Mouse (Mus musculus): ENCODE measurements around the gene Fam166a.

The Fam166a gene

DNA sequence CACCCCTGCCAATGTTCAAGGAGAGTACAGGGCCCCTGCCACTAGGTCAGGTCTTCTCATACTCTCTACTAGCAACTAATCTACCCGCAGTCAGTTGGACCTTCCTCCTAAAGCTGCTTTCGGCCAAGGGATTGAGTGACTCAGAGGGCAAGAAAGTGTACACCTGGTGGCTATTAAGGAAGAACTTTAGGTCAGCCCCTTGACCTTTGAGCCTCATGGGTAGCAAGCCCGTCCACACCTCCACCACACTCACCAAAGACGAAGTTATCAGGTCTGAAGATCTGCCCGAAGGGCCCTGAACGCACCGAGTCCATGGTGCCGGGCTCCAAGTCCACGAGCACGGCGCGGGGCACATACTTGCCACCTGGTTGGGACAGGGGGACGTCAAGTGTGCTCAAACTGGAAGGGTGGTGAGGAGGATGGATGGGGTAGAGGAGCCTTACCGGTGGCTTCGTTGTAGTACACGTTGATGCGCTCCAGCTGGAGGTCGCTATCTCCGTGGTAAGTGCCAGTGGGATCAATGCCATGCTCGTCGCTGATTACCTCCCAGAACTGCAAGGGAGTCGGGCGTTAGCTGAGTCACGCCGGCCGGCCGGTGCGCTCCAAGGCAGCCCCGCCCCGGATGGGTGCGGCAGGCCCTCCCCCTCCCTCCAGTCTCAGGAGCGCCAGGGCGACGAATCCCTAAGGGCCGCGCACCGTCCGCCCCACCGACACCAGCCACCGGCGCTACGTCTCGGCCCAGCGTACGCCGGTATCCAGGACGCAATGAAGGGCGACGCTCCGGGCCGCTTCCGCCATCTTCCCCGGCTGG, 5.3 kb downstream of the Fam166a start:
- peak; percentile 83 to 86 for DNase-seq (ENCODE audit: low spot score in 2 of 2)

- no peak for DNase-seq (ENCODE audit: low spot score in 2 of 2)
Measured at GRCm38 (mm10) chr2:25224492-25224765, 5.9 kb downstream of the Fam166a start, which contains the start of gene Tubb4b. Gene Tubb4b, minus strand, starts transcription at chr2:25224702.

DNA sequence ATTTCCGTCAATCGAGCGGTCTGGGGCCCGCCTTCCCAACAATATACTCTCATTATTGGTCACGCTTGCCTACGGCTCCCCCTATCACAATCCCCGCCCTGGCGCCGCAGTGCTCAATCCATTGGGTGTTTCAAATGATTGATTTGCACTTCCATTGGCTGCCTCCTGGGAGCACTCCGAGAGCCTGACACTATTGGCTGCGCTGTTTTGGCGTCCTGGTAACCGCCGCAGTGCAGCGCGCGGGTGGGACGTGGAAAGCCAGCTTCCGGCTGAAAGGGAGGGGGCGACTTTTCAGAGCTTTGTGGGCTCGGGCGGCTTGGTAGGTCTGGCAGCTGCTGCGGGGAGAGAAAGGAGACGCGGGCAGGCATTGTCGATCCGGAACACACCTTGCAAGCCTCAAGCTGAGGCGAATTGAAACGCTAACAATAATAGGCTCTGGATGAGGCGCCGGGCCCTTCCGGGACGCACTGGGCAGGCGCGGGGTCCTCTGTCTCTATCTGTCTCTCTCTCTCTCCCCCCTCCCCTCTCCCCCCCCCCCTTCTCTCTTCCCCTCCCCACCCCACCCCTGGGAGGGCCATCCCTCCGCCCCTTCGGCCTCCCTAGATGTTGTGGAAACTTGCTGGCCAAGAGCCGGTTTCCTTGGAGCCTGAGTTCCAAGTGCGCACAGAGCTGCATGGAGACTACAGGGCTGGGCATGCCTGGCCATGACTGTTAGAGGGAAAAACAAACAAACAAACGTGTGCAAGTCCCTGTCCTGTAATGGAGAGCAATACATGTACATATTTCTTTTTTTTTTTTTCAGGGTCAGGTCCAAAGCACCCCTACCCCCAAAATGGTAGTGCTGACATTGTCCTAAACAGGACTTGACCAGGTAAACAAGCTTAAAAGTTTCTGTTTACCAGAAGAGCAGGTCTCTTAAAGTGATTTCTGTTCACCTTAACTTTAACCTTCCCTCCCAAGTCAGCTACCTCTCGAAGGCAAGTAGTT, 6.5 kb downstream of the Fam166a start:
- peak; percentile 93 to 95 for DNase-seq (ENCODE audit: low spot score in 2 of 2)

DNA sequence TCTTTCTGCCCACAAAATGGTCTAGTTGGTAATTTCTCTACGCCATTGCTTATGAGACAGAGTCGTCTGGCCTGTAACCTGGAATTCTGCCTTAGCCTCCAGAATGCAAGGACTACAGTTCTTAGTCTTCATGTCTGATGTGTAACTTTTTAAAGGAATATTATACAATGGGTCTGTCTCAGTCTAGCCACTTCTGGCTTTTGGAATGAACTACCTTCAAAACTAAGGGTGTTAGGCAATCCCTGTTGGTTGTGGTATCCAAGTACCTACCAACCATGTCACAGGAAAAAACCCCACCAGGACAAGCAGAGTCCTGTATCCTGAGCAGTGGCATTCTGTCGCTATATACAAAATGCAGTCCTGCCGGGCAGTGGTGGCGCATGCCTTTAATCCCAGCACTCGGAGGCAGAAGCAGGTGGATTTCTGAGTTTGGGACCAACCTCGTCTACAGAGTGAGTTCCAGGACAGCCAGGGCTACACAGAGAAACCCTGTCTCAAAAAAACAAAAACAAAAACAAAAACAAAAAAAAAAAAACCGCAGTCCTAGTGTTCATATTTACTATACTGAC, 7.3 kb downstream of the Fam166a start:
- DNase-seq (ENCODE audit: low spot score in 2 of 2) = no peak

GRCm38 (mm10) chr2:25226864-25227263, 8.3 kb downstream of the Fam166a start:
- DNase-seq (ENCODE audit: low spot score in 2 of 2) = no peak

DNA sequence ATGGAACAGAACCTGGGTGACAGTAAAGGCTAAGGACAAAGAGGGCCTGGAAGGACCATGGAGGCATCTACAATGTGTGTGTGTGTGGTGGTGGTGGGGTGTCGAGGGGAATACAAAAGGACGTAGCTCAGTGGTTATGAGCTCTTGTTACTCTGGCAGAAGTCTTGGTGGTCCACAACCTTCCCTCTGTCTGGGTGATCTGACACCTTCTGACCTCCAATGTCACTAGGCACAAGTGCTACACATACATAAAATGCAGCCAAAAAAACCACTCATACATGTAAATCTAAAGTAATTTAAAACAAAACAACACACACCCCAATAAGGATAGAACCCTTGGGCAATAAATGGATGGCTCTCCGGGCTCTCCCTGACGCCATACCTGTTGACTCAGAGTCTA, 8.9 kb downstream of the Fam166a start:
- DNase-seq (ENCODE audit: low spot score in 2 of 2) = no peak

- peak; percentile 74 to 89 for DNase-seq (ENCODE audit: low spot score in 2 of 2)
Measured at GRCm38 (mm10) chr2:25228431-25228889, 9.9 kb downstream of the Fam166a start.

DNA sequence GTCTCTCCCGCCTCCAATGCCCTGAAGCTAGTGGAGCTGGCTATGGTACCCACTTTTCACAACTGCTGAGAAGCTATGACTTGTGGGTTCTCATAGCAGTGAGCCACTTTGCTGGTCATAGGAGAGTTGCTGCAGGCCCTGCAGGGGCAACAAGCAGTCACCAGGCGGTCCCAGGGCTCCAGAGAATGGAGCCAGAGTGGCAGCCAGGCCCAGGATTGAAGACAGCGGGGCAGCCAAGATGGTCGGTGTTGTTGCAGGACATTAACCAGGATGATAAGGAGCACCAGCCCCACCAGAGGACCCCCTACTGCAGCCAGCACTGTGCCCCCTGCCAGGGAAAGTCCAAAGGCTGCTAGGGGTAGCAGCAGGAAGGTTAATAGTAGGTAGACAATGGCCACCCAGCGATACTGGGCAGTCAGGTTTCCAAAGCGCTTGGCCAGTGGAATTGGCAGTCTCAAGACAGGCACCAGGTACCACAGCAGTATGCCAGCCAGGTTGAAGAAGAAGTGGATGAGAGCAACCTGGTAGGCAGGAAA, 10.5 kb downstream of the Fam166a start:
- no peak for DNase-seq (ENCODE audit: low spot score in 2 of 2)

DNA sequence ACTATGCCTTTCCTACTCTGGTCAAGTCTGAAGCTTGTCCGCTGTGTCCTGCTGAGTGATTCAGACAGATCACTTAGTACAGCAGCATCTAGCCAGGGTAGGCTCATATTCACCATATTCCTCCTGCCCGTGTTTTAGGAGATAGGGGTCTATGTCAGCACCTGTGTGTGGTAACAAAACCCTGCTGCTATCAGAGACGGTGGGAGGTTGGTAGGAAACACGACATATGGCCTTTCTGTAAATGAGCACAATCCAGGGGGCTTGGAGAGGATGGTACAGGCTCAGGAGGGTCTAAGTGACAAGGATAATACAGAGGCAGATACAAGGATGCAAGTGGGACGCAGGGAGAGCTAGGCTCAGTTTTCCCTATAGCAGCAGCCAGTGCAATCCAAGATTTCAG, 11.0 kb downstream of the Fam166a start:
- DNase-seq (ENCODE audit: low spot score in 2 of 2) = no peak

DNA sequence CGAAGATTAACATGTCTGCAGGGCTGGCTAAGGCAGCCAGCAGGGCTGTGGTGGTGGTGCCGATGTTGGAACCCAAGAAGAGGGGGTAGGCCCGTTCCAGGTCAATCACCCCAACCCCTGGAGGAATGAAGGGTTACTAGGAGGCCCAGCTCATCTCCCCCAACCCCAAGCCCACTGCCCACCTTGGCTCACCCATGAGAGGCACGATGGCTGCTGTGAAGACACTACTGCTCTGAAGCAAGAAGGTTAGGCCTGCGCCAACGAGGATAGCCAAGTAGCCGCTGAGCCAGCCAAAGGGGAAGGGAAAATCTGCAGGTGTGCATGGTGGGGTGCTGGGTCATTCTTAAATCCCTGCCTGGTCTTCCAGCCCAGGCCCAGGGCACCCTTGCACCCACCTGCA, 12.0 kb downstream of the Fam166a start:
- no peak for DNase-seq (ENCODE audit: low spot score in 2 of 2)

DNA sequence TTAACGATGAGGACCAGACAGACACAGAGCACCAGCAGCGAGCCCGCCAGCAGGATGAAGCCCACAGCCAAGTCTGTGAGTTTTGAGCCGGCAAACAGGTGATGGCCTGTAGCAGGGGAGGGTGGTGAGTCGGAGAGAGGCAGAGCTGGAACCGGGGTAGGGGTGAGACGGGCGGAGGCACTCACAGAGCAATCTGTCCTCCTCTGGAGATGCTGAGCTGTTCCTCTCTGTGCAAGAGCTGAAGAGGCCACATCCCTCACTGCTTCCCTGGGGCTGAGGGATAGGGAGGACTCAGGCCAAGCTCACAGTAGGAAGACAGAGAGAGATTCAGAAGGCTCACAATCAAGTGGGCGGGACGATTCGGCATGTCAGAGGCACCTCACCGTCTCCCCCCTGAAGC, 12.5 kb downstream of the Fam166a start:
- no peak for DNase-seq (ENCODE audit: low spot score in 2 of 2)

DNA sequence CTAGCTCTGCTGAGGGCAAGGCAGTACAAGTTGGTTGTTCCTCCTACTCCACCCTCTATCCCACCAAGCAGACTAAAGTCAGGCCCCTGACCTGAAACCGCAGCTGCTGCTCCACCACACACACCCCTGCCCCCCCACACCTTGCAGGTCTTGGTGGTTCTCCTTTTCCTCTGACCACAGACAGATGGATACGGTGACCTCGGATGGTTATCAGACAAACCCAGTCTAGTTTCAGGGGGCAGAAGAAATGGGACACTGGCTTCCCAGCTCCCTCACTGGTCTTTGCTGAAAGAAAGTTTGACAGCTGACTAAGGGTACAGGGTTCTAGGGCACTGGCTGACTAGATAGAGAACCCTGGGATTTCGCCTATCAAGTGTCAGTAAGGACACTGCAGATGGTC, 14.9 kb downstream of the Fam166a start:
- no peak for DNase-seq (ENCODE audit: low spot score in 2 of 2)

GRCm38 (mm10) chr2:25234050-25234449, 15.5 kb downstream of the Fam166a start, which contains the start of gene Slc34a3:
Gene Slc34a3, minus strand, starts transcription at chr2:25234364.
- DNase-seq (ENCODE audit: low spot score in 2 of 2) = no peak

DNA sequence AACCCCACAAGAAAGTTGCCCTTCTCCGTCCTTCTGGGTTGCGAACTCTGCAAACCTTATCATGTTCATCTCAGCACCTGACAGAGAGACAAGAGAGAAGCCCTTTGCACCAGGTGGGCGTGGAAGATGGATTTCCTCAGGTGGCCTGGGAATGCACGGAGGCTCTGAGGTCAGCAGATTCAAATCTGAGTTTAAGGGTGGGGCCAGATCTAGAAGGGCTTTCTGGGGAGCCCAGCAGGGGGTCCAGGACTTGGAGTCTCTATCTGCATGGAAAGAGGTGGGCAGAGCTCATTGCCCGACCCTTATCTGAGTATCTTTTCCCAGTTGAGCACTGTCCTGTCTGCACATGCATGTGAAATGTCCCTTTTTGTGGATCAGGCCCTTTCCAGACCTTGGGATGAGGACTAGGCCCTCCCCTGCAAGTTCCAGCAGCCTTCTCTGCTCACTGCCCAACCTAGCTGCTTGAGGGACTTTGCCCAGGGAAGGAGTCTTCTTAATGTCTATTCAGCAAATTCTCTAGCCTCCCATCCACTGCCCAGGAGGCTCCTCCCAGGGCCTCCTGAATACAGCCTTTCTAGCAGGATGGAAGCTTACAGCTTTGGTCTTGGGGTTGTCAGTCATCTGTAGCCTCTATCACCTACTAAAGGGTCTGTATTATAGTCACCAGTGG, 16.1 kb downstream of the Fam166a start:
- no peak for DNase-seq (ENCODE audit: low spot score in 2 of 2)

DNA sequence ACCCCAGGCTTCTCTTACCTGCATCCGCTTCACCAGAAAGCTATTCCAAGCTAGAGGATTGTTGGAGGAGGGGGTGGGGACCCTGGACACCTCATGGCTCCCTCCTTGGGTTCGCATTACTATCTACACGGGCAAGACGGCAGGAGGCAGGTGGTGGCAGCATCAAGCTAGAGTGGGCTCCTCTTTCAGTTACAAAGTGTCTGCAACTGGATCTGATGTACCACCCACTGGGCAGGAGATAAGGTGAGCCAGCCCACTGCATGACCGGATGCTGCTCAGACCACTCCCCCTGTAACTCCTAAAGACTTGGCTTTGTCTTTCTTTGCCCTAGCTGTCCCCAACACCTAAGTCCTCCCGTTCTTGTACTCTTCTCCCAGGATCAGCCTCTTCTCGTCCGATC, 18.1 kb downstream of the Fam166a start, which contains the start of gene Rnf224:
Rnf224 (minus strand) TSS at position 174 of the 400 bp plus-strand sequence.
- no peak for DNase-seq (ENCODE audit: low spot score in 2 of 2)

GRCm38 (mm10) chr2:25237522-25237921, 19.0 kb downstream of the Fam166a start:
- no peak for DNase-seq (ENCODE audit: low spot score in 2 of 2)

DNA sequence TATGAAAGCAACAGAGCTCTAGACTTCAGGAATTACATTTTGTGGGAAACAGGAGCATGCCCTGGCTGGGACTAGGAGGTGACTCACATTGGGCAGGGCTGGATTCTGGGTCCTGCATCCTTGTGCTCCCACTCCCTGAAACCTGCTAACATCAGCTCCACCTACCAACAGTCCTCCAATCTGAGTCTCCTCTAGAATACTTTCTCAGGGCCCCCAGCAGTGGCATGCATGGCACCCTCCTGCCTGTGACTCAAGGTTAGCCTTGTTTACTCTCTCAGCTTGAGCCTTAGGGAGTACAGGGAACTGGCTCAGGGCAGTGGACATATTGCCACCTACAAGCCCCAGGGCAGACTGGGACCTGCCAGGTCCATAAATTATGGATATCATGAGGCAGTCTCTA, 19.6 kb downstream of the Fam166a start:
- DNase-seq (ENCODE audit: low spot score in 2 of 2) = no peak

- DNase-seq (ENCODE audit: low spot score in 2 of 2) = no peak
Measured at GRCm38 (mm10) chr2:25239766-25240165, 21.2 kb downstream of the Fam166a start.

- DNase-seq (ENCODE audit: low spot score in 2 of 2) = no peak
Measured at GRCm38 (mm10) chr2:25240310-25240709, 21.8 kb downstream of the Fam166a start.

DNA sequence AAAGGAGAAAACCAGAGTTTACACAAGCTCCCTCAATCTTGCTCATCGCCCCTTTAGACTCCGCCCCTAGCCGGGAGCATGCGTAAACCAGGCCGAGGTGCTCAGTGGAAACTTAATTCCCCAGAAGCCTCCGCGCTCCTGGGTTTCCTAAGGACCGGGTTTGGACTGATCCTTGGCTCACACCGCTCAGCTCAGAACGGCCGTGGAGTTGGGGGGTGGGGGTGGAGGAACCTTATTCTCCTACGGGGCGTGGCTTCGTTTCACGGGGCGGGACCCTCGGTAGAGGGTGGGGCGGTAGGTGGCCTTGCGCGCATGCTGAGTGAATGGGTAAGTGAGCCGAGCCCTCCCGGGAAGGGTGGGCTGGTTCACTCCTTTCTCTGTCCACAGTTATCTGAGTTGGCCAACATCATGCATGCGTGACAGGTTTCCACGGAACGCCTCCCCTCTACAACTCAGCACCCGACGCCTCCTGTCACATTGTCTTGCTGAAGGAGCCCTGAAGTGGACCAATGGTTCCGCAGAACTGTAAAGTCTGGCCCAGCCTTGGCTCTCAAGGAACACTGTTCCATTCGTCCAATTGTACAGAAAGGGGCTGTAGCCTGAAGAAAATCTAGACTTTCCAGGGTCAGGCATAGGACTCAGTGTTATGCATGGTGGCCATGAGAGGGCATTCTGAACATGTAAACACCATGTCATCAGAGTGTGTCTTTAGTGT, 22.3 kb downstream of the Fam166a start:
- peak in 1 of 2 experiments; percentile 33 for DNase-seq (ENCODE audit: low spot score in 2 of 2)

DNA sequence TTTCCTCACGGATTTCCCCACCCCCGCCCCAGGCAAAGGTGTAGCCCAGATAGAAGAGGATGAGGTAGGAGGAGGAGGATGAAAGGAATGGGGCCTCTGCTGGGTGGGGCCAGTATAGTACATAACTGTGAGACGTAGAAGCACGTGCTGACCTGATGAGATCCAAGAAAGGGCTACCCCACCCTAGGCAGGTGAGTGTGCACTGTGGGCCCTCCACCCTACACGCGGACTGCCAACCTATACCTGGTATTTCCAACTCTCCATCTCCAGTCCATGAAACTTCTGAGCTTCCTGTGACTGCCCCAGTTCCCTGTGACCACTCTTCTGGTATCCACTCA, 22.9 kb downstream of the Fam166a start:
- no peak for DNase-seq (ENCODE audit: low spot score in 2 of 2)
